Comparison of ENCODE assay signal across 9 mouse cellular contexts in the genomic region with DNA sequence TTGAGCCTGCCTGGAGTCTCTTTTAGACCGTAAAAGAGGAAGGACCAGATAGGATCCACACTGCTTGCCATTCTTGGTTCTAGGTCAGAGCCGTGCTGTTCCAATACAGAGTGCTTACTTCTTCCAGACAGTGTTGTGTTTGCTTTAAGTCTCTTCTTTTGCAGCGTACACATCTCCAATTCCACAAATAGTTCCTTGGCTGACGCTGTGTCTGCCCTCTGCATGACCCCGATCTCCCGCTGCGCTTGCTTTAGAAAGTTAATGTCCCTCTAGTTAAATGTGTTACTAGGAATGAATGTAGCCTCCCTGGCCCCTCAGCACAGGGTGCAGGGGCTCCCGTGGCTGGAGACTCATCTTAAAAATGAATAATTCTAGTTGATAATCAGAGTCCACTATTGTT.
DNase-seq lines count a peak whose midpoint lies in the region; ATAC-seq lines count a peak whose summit lies in the region.
"Had no signal": no experiment of that assay in that cellular context is flagged by ENCODE, and none has a peak within 500 bp of the region (broad histone marks: within the 10 kb centered on the region; RNA-seq: fewer than 3 reads in every experiment).

No protein-coding gene starts in this region.

- H3K9ac ChIP-seq in forebrain, embryonic 12.5 days: no peak overlapping the region
- H3K9ac ChIP-seq in forebrain, embryonic 15.5 days (replicated peaks): no peak overlapping the region
- no peak overlapping the region for H3K9ac ChIP-seq in hindbrain, embryonic 11.5 days (ENCODE audit: low read depth, low read length)
- no peak overlapping the region for H3K9ac ChIP-seq in limb, embryonic 13.5 days

- H3K9me3 ChIP-seq in forebrain, embryonic 12.5 days: no peaks in the 10 kb centered on the region
- no peaks in the 10 kb centered on the region for H3K9me3 ChIP-seq in forebrain, embryonic 15.5 days
- no peaks in the 10 kb centered on the region for H3K9me3 ChIP-seq in hindbrain, embryonic 11.5 days (ENCODE audit: control insufficient read depth, low read length)
- no peaks in the 10 kb centered on the region for H3K9me3 ChIP-seq in limb, embryonic 13.5 days

- H3K4me3 ChIP-seq in forebrain, embryonic 12.5 days (replicated peaks): no peak overlapping the region
- H3K4me3 ChIP-seq in forebrain, embryonic 15.5 days: no peak overlapping the region
- H3K4me3 ChIP-seq in hindbrain, embryonic 11.5 days (ENCODE audit: low read depth, low read length): no peak overlapping the region
- no peak overlapping the region for H3K4me3 ChIP-seq in limb, embryonic 13.5 days
- H3K4me3 ChIP-seq: megakaryocyte, embryonic 14.5 days had no signal

- no peaks in the 10 kb centered on the region for H3K27me3 ChIP-seq in forebrain, embryonic 12.5 days
- H3K27me3 ChIP-seq in forebrain, embryonic 15.5 days: no peaks in the 10 kb centered on the region
- no peaks in the 10 kb centered on the region for H3K27me3 ChIP-seq in hindbrain, embryonic 11.5 days (ENCODE audit: control insufficient read depth, insufficient read depth, low read length)
- H3K27me3 ChIP-seq in limb, embryonic 13.5 days: no peaks in the 10 kb centered on the region
- H3K27me3 ChIP-seq: megakaryocyte, embryonic 14.5 days had no signal

- peak; percentile 25; the same call in 1 of the 2 replicates for ATAC-seq in forebrain, embryonic 12.5 days (ENCODE audit: low FRiP score)
- ATAC-seq in forebrain, embryonic 15.5 days (replicated peaks): no peak
- peak; percentile 66 for ATAC-seq in hindbrain, embryonic 11.5 days (ENCODE audit: low FRiP score)
- ATAC-seq in limb, embryonic 13.5 days (ENCODE audit: low FRiP score, low read depth): peak; percentile 75

- peak; percentile 98 for DNase-seq in R1 (ENCODE audit: low read depth, low spot score)
- DNase-seq in hindbrain, embryonic 11.5 days (ENCODE audit: low spot score): peak; percentile 60
- no peak for DNase-seq in frontal cortex, postnatal 14 days (ENCODE audit: low spot score in 2 of 2)
- DNase-seq in cerebellum, adult 8-10 months: no peak
- no peak for DNase-seq in cerebellum, adult 11-12 months

- no peak overlapping the region for H3K27ac ChIP-seq in forebrain, embryonic 12.5 days
- no peak overlapping the region for H3K27ac ChIP-seq in forebrain, embryonic 15.5 days (replicated peaks)
- no peak overlapping the region for H3K27ac ChIP-seq in hindbrain, embryonic 11.5 days (ENCODE audit: low read depth, low read length)
- H3K27ac ChIP-seq in limb, embryonic 13.5 days: no peak overlapping the region

- no peak overlapping the region for H3K4me2 ChIP-seq in forebrain, embryonic 12.5 days
- H3K4me2 ChIP-seq in forebrain, embryonic 15.5 days (replicated peaks): no peak overlapping the region
- no peak overlapping the region for H3K4me2 ChIP-seq in hindbrain, embryonic 11.5 days (replicated peaks; ENCODE audit: low read depth, low read length)
- no peak overlapping the region for H3K4me2 ChIP-seq in limb, embryonic 13.5 days (replicated peaks)

- peaks cover 13% of the 10 kb centered on the region for H3K4me1 ChIP-seq in forebrain, embryonic 12.5 days
- peaks cover 5% of the 10 kb centered on the region; the same call in 1 of the 2 replicates for H3K4me1 ChIP-seq in forebrain, embryonic 15.5 days
- H3K4me1 ChIP-seq in hindbrain, embryonic 11.5 days (replicated peaks; ENCODE audit: control insufficient read depth, insufficient read depth, low read length): peaks cover 4% of the 10 kb centered on the region; the same call in 1 of the 2 replicates
- peaks cover 9% of the 10 kb centered on the region for H3K4me1 ChIP-seq in limb, embryonic 13.5 days
- H3K4me1 ChIP-seq: megakaryocyte, embryonic 14.5 days had no signal

- 11% methylated on average over 8 of the region's 8 CpGs for WGBS in forebrain, embryonic 12.5 days
- WGBS in forebrain, embryonic 15.5 days: 14% methylated on average over 8 of the region's 8 CpGs
- WGBS in hindbrain, embryonic 11.5 days: 5% methylated on average over 8 of the region's 8 CpGs
- WGBS in limb, embryonic 13.5 days: 14% methylated on average over 8 of the region's 8 CpGs

- H3K36me3 ChIP-seq in forebrain, embryonic 12.5 days (replicated peaks): no peaks in the 10 kb centered on the region
- H3K36me3 ChIP-seq in forebrain, embryonic 15.5 days: no peaks in the 10 kb centered on the region
- no peaks in the 10 kb centered on the region for H3K36me3 ChIP-seq in hindbrain, embryonic 11.5 days (ENCODE audit: control insufficient read depth, insufficient read depth, low read length)
- no peaks in the 10 kb centered on the region for H3K36me3 ChIP-seq in limb, embryonic 13.5 days

Comparison
In these comparisons a context has a peak if more than half of its experiments do, and no peak if none do; other contexts are left out.
1. DNase-seq: peak in R1 (single experiment) and hindbrain, embryonic 11.5 days (single experiment); none in frontal cortex, postnatal 14 days (0 of 2), cerebellum, adult 8-10 months (single experiment) and cerebellum, adult 11-12 months (single experiment).